Mouse (Mus musculus) adrenal gland, postnatal 36 days (tissue): ENCODE measurements around the gene Scyl3. TPM values are rescaled to one million over a fixed set of nuclear protein-coding genes. Genes with fewer than 3 reads are reported as not detected.

Experiments used
- DNase-seq, 2 experiments: peaks; one replicate each; pipeline ENCODE4 v3.0.0; 2021; ENCODE audit warnings: mixed read lengths in 1 of 2
- total RNA-seq, 2 experiments: library from RNA; stranded (reverse); gene quantifications; 2 replicates each; pipeline ENCODE4 v1.2.3; 2021

Scyl3 gene
- total RNA-seq, 2 experiments from 2014 or later, result 15.8 to 18.1 TPM

DNA sequence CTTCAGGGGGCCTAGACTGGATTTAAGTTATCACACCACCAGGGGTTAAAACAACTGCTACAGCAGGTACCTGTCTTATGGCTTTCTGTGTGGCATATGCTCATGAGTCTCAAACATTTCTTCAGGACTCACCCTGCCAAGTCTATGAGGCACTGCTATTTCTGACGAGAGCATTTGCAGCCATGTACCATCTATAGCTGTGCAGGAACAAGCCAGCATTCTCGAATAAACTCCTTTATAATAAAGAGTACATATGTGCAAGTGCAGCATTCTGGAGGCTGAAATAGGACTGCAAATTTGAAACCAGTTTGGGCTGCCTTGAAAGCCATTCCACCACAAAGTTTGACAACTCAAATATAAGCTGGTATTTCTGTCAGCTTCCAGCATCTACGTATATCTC is 29.1 kb downstream of the Scyl3 start:
- DNase-seq, result no peak

DNA sequence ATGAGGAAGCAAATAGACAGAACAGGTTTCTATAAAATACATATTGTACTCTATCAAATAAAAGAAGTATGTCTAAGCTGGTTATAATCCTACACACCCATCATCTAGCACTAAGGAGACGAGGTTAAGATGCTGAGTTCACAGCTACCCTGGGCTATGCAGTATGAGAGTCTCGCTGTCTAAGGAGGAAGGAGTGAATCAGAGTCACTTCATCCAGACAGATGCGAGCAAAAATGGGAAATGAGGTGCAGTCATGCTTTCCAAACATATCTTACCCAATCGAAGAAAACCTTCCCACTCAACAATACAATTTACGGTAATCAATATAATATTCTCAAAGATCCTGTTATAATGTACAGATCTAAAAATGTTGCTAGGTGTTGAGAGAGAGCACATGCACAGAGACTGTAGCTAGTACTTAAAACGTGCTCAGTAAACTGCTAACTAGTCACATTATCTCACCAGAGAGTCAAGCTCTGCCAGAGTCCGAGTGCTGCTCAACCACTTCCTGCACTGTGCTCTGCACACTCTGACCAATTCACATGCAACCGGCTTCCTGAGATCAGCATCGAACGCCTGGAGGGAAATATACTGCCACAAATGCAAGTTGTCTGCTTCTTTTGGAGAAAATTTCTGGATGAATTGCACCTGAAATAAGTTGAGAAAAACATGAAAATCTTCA is 35.2 kb downstream of the Scyl3 start:
- no peak for DNase-seq

DNA sequence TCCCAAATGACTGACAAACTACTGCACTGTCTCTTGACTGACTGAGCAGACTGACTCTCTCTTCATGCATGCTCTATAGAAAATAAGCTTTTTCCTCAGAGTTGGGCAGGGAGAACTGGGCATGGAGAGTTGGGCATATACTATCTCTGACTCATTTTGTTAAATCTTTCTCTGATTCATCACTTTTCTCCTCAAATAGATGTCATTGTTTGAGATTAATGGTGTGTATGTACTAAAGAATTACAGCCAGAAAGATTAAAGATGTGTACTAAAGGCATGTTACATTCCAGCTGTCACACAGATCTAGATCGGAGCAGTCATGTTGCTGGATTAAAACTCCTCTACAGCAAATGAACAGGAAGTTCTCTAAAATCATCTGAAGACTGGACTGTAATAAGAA is 45.6 kb downstream of the Scyl3 start:
- no peak for DNase-seq

DNA sequence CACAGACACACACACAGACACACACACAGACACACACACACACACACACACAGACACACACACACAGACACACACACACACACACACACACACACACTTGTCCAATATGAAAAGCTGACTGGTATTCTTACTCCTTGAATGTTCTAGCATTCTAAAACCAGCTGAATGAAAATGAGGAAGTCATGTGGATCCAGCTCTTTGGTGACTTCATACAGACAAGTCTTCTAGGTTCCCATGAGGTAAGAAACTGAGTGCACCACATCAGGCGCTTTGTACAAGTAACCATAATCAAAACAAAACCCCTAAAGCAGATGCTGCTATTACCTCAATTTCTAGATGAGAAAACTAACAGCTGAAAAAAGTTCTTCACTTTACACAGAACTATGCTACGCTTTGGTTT is 46.2 kb downstream of the Scyl3 start:
- DNase-seq, result no peak

DNA sequence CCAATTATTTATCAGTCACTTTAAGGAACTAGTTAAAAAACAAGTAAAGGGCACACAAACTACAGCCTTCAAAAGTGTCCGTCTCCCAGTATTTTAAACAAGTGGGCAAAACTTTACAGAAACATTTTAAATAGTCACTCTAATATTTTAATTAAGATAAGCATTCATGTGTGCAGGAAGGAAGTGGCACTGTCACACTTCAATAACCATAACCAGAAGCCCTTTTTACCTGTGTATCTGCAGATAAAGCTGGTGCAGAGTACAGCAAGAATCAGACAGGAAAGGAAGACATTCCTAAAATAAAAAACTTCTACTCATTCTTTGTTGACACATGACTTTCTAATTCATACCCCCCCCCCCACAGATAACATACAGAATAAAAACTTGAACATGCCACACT is 47.6 kb downstream of the Scyl3 start:
- DNase-seq, result no peak

DNA sequence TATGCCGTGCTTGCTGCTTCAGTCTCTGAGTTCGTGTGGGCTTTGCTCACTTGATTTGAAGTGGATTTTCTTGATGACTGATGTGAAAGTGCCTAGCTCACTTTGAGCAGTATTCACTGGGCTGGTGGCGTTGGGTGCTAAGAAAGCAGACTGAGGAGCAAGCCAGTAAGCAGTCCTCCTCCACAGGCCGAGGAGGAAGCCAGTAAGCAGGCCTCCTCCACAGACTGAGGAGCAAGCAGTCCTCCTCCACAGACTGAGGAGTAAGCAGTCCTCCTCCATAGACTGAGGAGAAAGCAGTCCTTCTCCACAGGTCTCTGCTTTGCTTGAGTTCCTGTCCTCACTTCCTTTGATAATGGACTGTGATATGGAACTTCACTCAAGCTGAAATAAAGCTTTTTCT is 63.5 kb downstream of the Scyl3 start:
- DNase-seq, result no peak

DNA sequence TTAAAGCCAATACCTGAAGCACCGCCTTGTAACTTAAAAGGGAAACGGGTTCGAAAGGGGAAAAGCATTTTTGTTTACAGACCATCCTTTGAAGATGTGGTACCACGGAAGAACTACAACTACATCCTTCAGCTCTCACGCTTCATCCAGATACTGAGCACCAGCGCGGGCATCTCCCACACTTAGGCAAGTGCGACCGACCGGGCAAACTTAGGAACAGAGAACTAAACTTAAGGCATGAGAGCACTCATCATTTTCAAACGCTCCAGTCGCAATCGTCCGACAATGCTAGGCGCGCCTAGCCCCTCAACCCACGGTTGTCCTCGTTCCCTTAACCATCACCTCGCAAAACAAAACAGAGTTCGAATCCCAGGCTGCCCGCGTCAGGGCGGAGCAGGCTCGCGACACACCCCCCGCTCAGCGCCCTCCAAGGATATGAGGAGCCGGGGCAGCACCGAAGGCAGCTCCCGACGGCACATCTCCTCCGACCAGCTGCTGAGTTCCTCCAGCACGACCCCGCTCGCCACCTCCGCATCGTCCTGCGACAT is 65.3 kb downstream of the Scyl3 start:
- no peak for DNase-seq

DNA sequence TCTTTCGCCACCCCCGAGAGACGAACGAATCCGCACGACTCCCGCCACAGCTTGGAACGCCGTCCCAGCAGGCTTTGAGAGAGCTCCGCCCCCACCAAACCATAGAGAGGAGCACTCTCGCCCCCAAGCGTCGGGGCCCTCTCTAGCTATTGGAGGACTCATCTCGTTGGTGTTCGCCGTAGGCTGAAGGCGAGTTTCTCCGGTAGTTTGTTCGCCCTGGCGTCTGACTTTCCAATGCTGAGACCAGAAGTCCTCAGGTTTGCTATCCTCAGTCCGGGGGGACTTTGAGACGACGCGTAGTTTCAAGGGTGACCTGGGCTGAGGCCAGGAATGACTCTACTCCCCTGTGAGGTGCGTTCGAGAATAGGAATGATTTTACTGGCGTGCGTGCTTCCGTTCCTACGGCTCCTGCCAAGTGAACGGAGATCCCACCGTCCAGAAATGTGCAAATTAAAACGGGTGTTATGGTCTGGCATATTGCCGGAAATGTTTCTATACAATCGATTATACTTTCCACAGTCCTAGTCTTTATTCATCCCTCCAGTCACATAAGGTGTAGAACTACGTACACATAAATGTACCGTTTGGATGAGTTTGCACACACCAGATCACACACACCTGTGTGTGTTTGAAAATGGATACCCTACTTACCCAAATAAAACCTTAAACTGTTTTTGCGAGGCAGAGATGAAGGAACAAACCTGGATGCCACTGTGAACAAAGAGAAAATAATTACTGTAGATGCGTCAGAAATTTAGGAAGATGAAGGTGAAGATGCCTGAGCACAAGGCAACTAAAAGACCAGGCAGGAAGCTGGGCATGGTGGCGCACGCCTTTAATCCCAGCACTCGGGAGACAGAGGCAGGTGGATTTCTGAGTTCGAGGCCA is 66.1 kb downstream of the Scyl3 start, which contains the start of the genes BC055324 and Mettl18:
BC055324 (minus strand) TSS at position 76 of the 888 bp plus-strand sequence.
Mettl18 (plus strand) TSS at position 169 of the 888 bp plus-strand sequence.
- DNase-seq, result peak; percentile 91 to 93

DNA sequence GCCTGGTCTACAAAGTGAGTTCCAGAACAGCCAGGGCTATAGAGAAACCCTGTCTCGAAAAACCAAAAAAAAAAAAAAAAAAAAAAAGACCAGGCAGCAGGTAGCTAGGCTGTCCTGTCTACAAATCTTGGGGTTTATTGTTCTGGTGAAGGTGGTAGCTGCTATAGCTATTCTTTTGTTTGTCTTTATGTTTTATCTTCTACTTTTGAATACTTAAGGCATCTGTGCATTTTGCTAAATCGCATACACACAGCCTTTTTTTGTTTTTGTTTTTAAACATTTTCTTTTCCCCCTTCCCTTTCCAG is 66.7 kb downstream of the Scyl3 start:
- no peak for DNase-seq

DNA sequence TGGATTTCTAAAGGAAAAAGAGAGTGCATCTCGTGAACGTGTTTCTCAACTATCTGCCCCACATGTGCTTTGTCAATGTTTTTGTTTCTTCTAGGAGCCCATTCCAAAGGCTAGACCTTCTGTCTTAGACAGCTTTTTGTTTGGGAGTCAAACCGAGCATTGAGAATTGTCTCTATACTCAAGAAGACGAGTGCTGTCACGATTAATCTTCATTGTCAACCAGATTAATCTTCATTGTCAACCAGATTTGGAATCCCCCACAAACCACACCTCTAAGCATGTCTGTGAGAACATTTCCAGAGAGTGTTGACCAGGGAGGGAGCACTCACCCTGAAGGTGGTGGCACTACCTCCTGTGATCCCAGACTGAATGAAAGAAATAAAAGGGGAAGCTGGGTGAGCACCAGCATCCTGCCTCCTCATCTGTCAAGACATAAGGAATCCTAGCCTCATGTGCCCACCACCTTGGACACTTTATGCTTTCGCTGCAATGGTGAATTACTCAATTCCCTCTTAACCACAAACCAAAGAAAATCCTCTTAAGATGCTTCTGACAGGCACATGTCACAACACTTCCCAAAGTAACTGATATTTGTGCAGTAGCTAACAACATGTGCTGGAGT is 73.0 kb downstream of the Scyl3 start:
- DNase-seq, result no peak

DNA sequence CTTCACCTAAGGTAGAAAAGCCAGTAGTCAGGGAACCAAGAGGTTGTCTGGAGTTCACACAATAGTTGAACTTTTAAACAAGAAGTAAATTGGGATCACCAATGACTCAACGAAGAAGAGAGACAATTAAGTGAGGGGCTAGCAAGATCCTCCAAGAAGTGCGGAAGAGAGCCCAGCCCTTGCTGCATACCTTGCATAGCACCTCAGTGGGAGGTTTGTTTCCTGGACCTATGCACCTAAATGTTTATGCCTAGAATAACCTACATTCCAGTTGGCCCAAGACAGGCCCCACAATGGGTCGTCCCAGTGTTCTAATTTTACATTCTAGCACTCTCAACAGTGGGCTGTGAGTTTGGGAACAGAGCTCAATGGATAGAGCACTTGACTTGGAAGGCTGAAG is 75.4 kb downstream of the Scyl3 start:
- no peak for DNase-seq

Other genes starting within 250 kb of the Scyl3 start
- gene Mettl11b, start 203.9 kb upstream of the Scyl3 start, total RNA-seq, result not detected
- gene Kifap3, start 149.5 kb upstream of the Scyl3 start, total RNA-seq, result 10 to 100 TPM; 19.0 to 22.4 TPM
- gene BC055324, start 65.7 kb downstream of the Scyl3 start, total RNA-seq, result 1 to 10 TPM; 1.7 to 1.9 TPM
- gene Mettl18, start 65.8 kb downstream of the Scyl3 start, total RNA-seq, result 1 to 10 TPM; 2.6 to 2.8 TPM
- gene Sele, start 119.1 kb downstream of the Scyl3 start, total RNA-seq, result 1 to 10 TPM; 4.1 to 4.7 TPM
- gene Sell, start 132.9 kb downstream of the Scyl3 start, total RNA-seq, result under 1 TPM; 0.46 to 0.66 TPM
- 1 to 10 TPM in 1 of 2 experiments, under 1 TPM in 1; 0.79 to 2.0 TPM for gene Selp, start 186.2 kb downstream of the Scyl3 start, total RNA-seq
- gene F5, start 222.7 kb downstream of the Scyl3 start, total RNA-seq, result 10 to 100 TPM in 1 of 2 experiments, 1 to 10 TPM in 1; 2.3 to 10.6 TPM